Mouse (Mus musculus) limb, embryonic 13.5 days (tissue): ENCODE results near the gene Sbf2. TPM values are rescaled to one million over a fixed set of nuclear protein-coding genes. Genes with fewer than 3 reads are reported as not detected.

Experiments
- ATAC-seq: fragments of 200-750 bp; cut with Nextera tagmentation; 2 replicates; pipeline ENCODE4 v1.8.0; 2017; ENCODE audit warnings: low read depth, moderate number of reproducible peaks, moderate TSS enrichment; ENCODE audit not compliant: low FRiP score
- H3K27ac ChIP-seq: fragments of 300-500 bp; sonication (generic); 2 replicates; pipeline ENCODE4 v1.5.1; 2015; ENCODE audit warnings: inconsistent platforms, mild to moderate bottlenecking, moderate library complexity
- H3K27me3 ChIP-seq: fragments of 300-500 bp; sonication (generic); 2 replicates; pipeline ENCODE4 v1.6.1; 2015; ENCODE audit warnings: mild to moderate bottlenecking, inconsistent platforms
- H3K36me3 ChIP-seq: fragments of 300-500 bp; sonication (generic); 2 replicates; pipeline ENCODE4 v1.6.1; 2015; ENCODE audit warnings: inconsistent platforms, mild to moderate bottlenecking, moderate library complexity
- H3K4me1 ChIP-seq: fragments of 300-500 bp; sonication (generic); 2 replicates; pipeline ENCODE4 v1.6.1; 2015; ENCODE audit warnings: inconsistent platforms
- H3K4me2 ChIP-seq: fragments of 300-500 bp; sonication (generic); replicated peaks from 2 replicates; pipeline ENCODE4 v1.6.1; 2015; ENCODE audit warnings: inconsistent platforms, mild to moderate bottlenecking, moderate library complexity
- H3K4me3 ChIP-seq: fragments of 300-500 bp; sonication (generic); 2 replicates; pipeline ENCODE4 v1.5.1; 2015; ENCODE audit warnings: moderate library complexity, mild to moderate bottlenecking, inconsistent platforms
- H3K9ac ChIP-seq: fragments of 300-500 bp; sonication (generic); 2 replicates; pipeline ENCODE4 v1.6.1; 2015; ENCODE audit warnings: mild to moderate bottlenecking, inconsistent platforms
- H3K9me3 ChIP-seq: fragments of 300-500 bp; sonication (generic); 2 replicates; pipeline ENCODE4 v1.6.1; 2016; ENCODE audit warnings: inconsistent platforms
- WGBS: fragments of 180-500 bp; shearing (Covaris S2); methylation state at CpG from one replicate; pipeline ENCODE4 v1.1.7; 2015; 5-methylcytosine and 5-hydroxymethylcytosine counted together
- polyA plus RNA-seq: library from polyadenylated mRNA; unstranded; fragments of >200 nt; fragmentation: Nextera tagmentation; extraction: Ambion mirVana; gene quantifications from 2 replicates; pipeline ENCODE4 v1.2.1, GENCODE M21; 2015

Sbf2 gene
- polyA plus RNA-seq = 28.7 and 30.9 TPM in 2 replicates

DNA sequence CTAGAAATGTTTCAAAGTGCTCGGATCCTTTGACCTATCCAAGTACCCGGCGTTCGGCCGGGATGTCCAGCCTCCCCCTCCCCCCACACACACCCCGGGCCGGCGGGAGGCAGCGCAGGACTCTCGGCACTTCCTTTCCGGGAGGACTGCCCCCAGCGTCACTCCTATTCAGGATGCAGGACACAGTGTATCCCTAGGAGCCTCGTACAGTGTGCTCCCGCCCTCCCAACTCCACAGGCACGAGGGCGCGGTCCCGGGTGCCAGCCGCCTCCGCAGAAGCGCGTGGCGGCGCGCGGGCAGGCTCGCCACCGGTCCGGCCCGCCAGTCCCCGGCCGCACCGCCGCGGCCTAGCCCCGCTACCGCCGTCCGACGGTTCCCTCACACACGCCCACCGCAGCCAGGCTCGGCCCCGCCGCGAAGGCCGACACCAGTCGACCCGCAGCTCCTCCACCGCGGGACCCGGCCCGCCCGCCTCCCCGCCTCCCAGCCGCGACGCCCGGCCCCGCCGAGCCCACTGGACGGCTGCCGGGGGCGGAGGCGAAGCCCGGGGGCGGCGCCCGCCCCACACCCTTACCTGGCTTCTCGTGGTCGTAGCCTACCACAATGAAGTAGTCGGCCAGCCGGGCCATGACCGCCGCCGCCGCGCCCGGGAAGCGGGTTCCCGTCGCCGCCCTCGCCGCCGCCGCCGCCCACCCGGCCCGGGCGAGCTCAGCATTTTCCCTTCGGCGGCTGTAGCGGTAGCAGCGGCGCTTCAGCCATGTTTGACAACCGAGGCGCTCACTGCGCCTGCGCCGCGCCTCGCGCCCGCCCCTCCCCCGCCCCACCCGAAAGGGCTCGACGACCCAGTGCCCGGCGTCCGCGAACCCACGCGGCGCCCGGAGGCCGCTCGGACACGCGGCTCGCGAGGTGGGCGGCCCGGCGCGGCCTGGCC lies at the start of gene Sbf2:
TSS of gene Sbf2 (minus strand) at position 790 of the 931 bp plus-strand sequence.
- Histone ChIP-seq H3K27ac (peak within 1 kb of the TSS; percentile 97), H3K27me3 (no peaks in the 10 kb centered on the region), H3K4me3 (peak within 1 kb of the TSS; percentile 85), H3K4me1 (peaks cover 18% of the 10 kb centered on the region), H3K9me3 (no peaks in the 10 kb centered on the region), H3K9ac (peak within 1 kb of the TSS; percentile 90), H3K4me2 (peak within 1 kb of the TSS; percentile 84), H3K36me3 (no peaks in the 10 kb centered on the region)
- peak; percentile 91 for ATAC-seq
- under 1% methylated on average over 115 of the region's 127 CpGs for WGBS

DNA sequence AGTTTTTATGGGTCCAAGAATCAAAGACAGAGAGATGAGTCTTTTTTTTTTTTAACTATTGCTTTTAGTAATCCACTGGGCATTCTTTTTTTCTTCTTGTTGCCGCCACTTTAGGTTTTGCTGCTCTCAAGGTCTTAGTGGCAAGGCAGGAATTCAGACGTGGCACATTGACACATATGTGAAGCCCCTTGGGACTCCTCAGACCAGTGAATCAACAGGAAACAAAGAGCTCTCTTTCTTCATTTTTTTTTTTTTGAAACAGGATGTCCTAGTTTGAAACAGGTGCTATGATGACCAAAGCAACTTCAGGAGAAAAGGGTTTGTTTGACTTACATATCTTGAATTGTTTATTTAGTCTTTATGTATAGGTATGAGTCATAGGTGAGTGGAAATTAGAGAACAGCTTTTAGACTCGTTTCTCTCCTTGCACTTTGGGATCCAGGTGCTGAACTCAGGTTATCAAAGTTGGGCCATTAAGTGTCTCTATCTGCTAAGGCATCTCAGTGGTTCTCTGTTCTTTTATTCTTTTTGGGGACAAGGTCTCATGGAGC lies 43.7 kb upstream of the Sbf2 start:
- 59% methylated on average over 3 of the region's 3 CpGs for WGBS
- H3K4me2 ChIP-seq = no peak overlapping the region
- no peaks in the 10 kb centered on the region for H3K27me3 ChIP-seq
- H3K27ac ChIP-seq = no peak overlapping the region
- no peak overlapping the region for H3K9ac ChIP-seq
- H3K4me1 ChIP-seq = no peaks in the 10 kb centered on the region
- H3K36me3 ChIP-seq = no peaks in the 10 kb centered on the region
- no peak overlapping the region for H3K4me3 ChIP-seq
- peaks cover 4% of the 10 kb centered on the region; the same call in 1 of the 2 replicates for H3K9me3 ChIP-seq
- ATAC-seq = no peak

DNA sequence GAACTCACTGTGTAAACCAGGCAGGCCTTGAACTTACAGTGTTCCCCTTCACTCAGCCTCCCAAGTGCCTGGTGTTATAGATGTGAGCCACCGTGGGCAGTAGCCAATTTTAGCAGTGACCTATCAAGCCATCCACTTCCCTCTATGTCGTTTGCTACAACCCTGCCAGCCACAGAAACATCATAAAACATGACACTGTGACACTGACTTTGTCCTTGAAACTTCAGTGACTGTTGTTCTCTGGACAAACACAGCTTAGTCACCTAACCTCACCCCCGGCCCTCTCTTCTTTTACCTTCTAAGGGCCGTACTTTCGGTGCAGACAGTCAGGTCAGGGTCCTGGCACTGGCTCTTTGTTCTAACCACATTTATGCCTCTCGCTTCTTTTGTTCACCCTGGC lies 41.2 kb upstream of the Sbf2 start:
- Histone ChIP-seq H3K4me1 (no peaks in the 10 kb centered on the region), H3K9me3 (no peaks in the 10 kb centered on the region), H3K9ac (no peak overlapping the region), H3K4me3 (no peak overlapping the region), H3K27ac (no peak overlapping the region), H3K36me3 (no peaks in the 10 kb centered on the region), H3K4me2 (no peak overlapping the region), H3K27me3 (no peaks in the 10 kb centered on the region)
- ATAC-seq = no peak
- 67% methylated on average over 6 of the region's 6 CpGs for WGBS

DNA sequence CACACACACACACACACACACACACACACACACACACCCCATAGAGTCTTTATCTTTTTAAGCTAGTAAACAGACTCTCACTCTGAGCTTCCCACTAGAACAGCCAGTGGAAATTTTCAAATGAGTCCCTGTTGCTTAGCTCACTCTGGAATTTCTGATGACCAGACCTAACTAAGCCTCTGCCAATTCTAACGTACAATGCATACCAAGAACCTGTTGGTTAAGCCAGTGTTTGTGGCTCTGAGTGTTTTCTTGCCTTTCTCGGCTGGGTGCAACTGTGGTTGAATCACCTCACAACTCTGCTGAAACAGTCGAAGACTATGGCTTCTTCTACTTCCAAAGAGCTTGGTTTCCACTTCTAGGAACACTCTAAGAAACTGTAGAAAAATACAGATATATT lies 40.5 kb upstream of the Sbf2 start:
- Histone ChIP-seq H3K4me2 (no peak overlapping the region), H3K27ac (no peak overlapping the region), H3K9me3 (no peaks in the 10 kb centered on the region), H3K9ac (no peak overlapping the region), H3K27me3 (no peaks in the 10 kb centered on the region), H3K4me3 (no peak overlapping the region), H3K36me3 (no peaks in the 10 kb centered on the region), H3K4me1 (no peaks in the 10 kb centered on the region)
- WGBS = 77% methylated on average over 3 of the region's 3 CpGs
- no peak for ATAC-seq

DNA sequence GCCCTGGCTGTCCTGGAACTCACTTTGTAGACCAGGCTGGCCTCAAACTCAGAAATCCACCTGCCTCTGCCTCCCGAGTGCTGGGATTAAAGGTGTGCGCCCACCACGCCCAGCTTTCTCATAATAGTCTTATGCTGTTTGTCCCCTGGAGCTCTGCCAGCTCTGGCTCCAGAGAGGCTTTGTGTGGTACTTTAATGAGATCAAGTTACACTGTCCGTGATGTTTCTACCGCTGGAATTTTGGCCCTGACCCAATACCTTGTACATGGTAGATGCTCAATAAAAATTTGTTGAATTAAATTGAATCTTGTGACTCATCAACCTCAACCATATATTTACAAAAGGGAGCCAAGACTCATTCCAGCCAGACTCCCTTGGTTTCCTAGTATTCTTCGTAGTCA lies 36.4 kb upstream of the Sbf2 start:
- no peaks in the 10 kb centered on the region for H3K9me3 ChIP-seq
- no peaks in the 10 kb centered on the region for H3K36me3 ChIP-seq
- H3K4me3 ChIP-seq = no peak overlapping the region
- 67% methylated on average over 6 of the region's 6 CpGs for WGBS
- no peak for ATAC-seq
- H3K4me2 ChIP-seq = no peak overlapping the region
- no peaks in the 10 kb centered on the region for H3K4me1 ChIP-seq
- no peaks in the 10 kb centered on the region for H3K27me3 ChIP-seq
- no peak overlapping the region for H3K9ac ChIP-seq
- H3K27ac ChIP-seq = no peak overlapping the region

DNA sequence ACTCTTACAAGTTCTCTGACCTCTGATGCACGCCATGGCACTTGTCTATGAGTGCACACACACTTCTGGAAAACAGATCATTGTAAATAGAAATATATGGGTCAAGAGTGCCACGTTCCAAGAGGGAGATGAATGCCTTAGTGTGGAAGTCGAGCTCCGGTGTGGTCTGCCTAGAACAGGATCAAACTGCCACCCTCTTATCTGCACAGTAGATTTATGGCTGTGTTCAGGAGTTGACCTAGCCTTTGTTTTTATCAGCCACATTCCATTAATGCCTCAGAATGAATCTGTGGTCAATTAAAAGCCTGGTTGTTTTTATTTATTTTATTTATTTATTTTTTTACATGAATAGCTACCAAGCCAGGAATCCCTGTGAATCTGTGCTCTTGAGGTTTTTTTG lies 35.8 kb upstream of the Sbf2 start:
- no peaks in the 10 kb centered on the region for H3K9me3 ChIP-seq
- 41% methylated on average over 4 of the region's 4 CpGs for WGBS
- no peak overlapping the region for H3K27ac ChIP-seq
- no peak for ATAC-seq
- H3K4me1 ChIP-seq = no peaks in the 10 kb centered on the region
- H3K36me3 ChIP-seq = no peaks in the 10 kb centered on the region
- no peak overlapping the region for H3K4me2 ChIP-seq
- H3K9ac ChIP-seq = no peak overlapping the region
- no peak overlapping the region for H3K4me3 ChIP-seq
- no peaks in the 10 kb centered on the region for H3K27me3 ChIP-seq

DNA sequence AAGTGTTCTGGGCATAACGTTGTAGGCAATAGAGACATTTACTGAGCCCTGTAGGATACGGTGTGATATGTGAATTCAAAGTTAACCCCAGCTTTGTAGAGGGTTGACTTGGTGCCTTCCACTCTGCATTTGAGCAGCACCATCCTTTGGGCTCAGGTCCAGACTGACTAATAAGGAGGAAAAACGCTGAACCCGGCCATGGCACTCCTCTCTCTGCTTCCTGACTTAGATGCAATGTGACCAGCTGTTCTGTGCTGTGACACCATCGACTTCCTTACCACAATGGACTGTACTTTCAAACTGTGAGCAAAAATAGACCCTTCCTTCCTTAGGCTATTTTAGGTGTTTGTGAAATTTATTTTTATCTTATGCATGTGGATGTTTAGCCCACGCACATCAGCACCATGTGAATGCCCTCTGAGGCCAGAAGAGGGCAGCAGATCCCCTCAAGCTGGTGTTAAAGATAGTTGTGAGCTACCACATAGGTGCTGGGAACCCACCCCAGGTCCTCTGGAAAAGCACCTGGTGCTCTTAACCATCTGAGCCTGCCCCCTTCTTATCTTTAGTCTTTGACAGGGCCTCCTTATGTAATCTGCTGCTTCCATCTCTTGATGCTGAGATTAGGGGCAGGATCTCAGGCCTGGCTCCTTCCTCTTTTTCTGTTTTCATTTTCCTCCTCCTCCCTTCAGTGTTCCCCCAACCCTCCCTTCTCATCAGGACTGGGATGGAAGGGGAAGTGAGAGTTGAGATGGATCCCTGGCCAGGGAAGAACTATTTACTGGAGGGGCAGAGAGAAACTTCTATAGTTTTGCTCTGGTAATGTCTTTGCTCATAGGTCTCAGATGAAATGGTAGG lies 34.6 kb upstream of the Sbf2 start:
- H3K27ac ChIP-seq = no peak overlapping the region
- no peaks in the 10 kb centered on the region for H3K36me3 ChIP-seq
- no peak overlapping the region for H3K4me2 ChIP-seq
- no peak for ATAC-seq
- WGBS = 86% methylated on average over 6 of the region's 6 CpGs
- H3K4me3 ChIP-seq = no peak overlapping the region
- H3K9me3 ChIP-seq = no peaks in the 10 kb centered on the region
- H3K4me1 ChIP-seq = no peaks in the 10 kb centered on the region
- H3K9ac ChIP-seq = no peak overlapping the region
- H3K27me3 ChIP-seq = no peaks in the 10 kb centered on the region

DNA sequence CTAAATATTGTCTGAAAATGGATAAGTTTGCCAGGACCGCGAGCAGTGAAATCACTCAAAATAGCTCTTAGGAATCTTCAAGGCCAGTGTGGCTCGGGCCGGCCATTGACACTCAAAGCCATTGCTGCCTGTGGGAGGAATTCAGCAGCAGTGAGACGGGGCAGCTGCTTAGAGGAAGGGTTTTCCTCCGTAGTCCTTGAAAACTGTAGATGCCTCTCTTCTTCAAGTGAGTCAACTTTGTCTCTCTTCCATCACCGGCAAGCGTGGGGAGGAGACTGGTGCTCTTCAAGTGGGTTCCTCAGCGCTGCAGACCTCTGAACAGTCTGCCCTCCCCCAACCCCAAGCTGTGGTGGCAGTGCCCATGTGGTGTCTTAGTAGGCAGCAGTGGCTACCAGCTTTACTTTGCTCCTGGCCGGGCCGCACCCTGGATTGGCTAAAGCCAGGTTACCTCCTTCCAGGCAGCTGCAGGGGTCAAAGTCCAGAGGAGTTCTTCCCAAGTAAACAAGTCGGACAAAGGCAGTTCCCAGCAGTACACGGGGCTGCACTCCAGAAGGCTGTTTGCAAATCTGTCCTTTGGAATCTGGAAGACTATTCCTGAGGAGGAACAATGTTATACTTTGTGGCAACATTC lies 33.8 kb upstream of the Sbf2 start:
- H3K36me3 ChIP-seq = no peaks in the 10 kb centered on the region
- 78% methylated on average over 13 of the region's 13 CpGs for WGBS
- no peak for ATAC-seq
- H3K4me2 ChIP-seq = no peak overlapping the region
- H3K27me3 ChIP-seq = no peaks in the 10 kb centered on the region
- no peak overlapping the region for H3K9ac ChIP-seq
- no peak overlapping the region for H3K4me3 ChIP-seq
- H3K4me1 ChIP-seq = no peaks in the 10 kb centered on the region
- H3K27ac ChIP-seq = no peak overlapping the region
- H3K9me3 ChIP-seq = no peaks in the 10 kb centered on the region

DNA sequence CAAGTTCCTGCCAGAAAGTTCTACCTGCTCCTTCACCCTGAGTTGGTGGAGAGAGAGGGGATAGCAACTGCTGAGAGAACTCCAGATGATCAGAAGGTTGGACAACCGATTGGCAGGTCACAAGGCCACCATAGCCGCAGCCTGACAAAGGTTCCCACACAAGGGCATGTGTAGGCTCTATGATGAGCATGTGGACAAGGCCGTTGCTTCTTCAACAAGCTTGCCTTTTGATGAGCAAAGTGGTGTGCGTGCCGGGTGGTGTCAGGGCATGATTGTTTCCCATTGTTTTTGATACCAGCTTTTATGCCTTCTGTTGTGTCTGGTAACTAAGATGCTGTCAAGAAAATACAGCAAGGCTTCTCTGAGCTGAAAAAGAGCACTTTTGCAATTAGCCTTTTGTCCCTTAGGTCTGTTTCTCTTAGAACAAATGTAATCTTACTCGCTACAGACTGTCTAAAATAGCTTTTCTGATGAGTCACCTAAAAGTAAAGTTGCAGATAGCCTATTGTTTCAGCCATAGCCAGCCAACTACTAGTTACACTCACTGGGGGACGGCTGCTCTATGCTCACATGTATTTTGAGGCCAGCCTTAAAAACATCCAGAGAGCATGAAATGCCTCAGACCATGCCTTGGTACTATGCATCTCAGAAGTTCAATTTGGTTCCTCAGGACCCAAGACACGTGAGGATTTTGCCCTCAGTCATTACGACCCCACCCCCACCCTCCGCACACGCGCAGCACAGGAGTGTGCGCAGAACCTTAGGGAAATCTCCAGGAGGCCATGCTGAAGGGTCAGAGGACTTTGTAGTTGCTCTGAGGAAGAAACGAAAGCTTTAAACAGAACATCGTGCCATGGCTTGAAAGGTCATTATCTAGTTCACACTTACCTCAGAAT lies 33.1 kb upstream of the Sbf2 start:
- Histone ChIP-seq H3K27me3 (no peaks in the 10 kb centered on the region), H3K36me3 (no peaks in the 10 kb centered on the region), H3K4me3 (no peak overlapping the region), H3K9me3 (no peaks in the 10 kb centered on the region), H3K27ac (no peak overlapping the region), H3K4me2 (no peak overlapping the region), H3K4me1 (0 out of 2 replicates have a peak, but pooled peaks cover 3% of the 10 kb centered on the region), H3K9ac (no peak overlapping the region)
- 85% methylated on average over 15 of the region's 15 CpGs for WGBS
- no peak for ATAC-seq

DNA sequence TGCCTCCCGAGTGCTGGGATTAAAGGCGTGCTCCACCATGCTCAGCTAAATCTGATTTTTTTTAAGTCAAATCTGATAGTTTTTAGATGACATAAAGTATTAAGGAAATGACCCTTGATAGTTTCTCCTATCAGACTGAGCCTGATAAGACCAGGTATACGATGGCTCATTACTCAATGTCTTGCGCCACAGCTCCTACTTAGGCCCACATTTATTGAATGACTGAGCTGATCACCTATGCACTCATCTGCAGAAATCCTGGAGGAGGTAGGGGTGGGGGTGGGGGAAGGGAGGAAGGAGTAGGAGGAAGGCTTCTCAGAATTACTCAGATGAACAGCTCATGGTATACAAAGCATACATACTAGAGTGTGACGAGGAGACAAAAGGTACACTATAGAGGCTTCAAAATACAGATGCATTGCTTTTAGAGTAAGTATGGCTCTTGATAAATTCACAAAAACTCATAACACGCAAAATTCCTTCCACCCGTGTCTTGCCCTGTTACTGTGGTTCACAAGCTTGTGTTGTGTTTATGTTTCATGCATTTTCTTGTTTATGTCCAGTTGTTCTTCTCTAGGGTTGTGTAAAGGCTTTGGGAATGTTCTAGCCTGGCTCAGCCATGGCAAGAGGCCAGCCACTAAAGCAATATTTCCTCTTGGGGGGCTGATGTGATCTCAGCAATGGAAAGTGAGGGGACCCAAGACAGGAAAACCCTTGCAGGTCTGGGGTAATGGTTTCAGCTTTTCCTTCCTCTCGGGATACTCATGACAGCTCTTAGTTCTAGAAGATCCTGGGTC lies 32.1 kb upstream of the Sbf2 start:
- Histone ChIP-seq H3K9me3 (no peaks in the 10 kb centered on the region), H3K4me3 (no peak overlapping the region), H3K36me3 (no peaks in the 10 kb centered on the region), H3K27ac (no peak overlapping the region), H3K4me2 (no peak overlapping the region), H3K9ac (no peak overlapping the region), H3K4me1 (peaks cover 6% of the 10 kb centered on the region; the same call in 1 of the 2 replicates), H3K27me3 (no peaks in the 10 kb centered on the region)
- no peak for ATAC-seq
- WGBS = 89% methylated on average over 8 of the region's 8 CpGs
